Mouse (Mus musculus) lung, postnatal 10 days (tissue): ENCODE data around the gene Wfikkn2.

Experiments used
- DNase-seq: peaks from one replicate; pipeline ENCODE4 v3.0.0; 2021

Wfikkn2 gene

DNA sequence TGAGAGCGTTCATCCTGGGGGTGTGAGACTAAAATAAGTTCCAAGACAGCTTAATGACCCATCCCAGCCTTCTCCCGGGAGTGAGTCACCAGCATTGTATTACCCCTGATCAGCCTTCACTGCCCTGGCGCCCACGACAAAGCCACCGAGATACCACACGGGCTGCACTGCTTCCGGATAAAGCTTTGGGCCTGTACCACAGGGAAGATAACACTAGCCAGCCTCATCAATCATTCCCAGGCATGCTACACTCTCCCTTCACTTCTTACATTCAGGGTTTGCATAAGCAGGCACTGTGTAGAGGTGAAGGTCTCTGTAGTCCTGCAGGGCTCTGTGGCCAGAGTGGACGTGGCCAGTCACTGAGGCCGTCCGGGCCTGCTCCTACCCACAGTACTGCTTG is 56.2 kb downstream of the Wfikkn2 start:
- DNase-seq = no peak
